Mouse (Mus musculus) liver, adult 2 months (tissue): ENCODE data around the gene Slc41a2.

Source experiments
- CTCF ChIP-seq: fragments of 200-500 bp; IDR thresholded peaks from 2 replicates; pipeline ENCODE4 v1.5.1; 2011; ENCODE audit warnings: low read depth, low read length, control low read depth
- POLR2A ChIP-seq: fragments of 200-500 bp; IDR thresholded peaks from 2 replicates; pipeline ENCODE4 v1.6.1; 2011; ENCODE audit warnings: low read length, control low read depth; ENCODE audit not compliant: insufficient read depth; ENCODE audit errors: extremely low read depth

DNA sequence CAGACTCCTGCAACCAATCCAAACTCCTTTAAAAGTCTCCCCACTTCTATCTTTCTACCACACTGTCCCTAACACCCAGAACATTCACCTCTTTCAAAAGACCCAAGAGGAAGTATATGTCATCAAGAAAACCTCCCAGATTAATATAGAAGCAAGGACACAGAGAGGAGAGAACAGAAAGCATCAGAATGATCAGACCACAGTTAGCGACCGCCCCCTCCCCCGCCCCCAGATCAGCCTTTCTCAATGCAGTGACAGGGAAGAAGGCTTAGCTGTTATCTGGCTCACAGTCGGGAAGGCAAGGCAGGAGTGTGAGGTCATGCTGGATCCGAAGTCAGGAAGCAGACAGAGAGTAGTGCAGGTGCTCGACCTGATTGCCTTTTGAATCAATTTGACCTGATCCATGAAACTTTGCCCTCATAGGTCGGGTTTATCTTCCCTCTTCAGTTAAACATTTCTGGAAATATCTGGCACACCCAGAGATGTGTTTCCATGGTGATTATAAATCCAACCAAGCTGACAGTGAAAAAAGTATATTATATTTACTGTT is 15.1 kb downstream of the Slc41a2 start:
- TF ChIP-seq CTCF = no peak
- TF ChIP-seq POLR2A = no peak
